Mouse (Mus musculus) erythroblast, adult 5-6 weeks (primary cell): ENCODE measurements around the gene Spry2. TPM values are rescaled to one million over a fixed set of nuclear protein-coding genes. Genes with fewer than 3 reads are reported as not detected.

Experiments used
- total RNA-seq, 2 experiments: library from RNA; stranded (forward) in 1 of 2; stranded (reverse) in 1 of 2; fragments of 150-400 nt in 1 of 2; fragments of 200-764, 138-1000 nt in 1 of 2; gene quantifications; 2 replicates each; pipeline versions ENCODE4 v1.2.3 to v1.2.4; 2015 to 2017; ENCODE audit warnings: low replicate concordance in 2 of 2

Gene Spry2
- total RNA-seq, 2 experiments from 2014 or later, result 1.8 to 3.7 TPM

Other genes with a start within 250 kb of the Spry2 start
- not detected in 2 replicates for gene Trim52, start 209.4 kb upstream of the Spry2 start, total RNA-seq (2015; ENCODE audit: low replicate concordance)
- gene Trim52, start 209.4 kb upstream of the Spry2 start, total RNA-seq (2017; ENCODE audit: low replicate concordance), result not detected in 2 replicates